Mouse (Mus musculus) gonadal fat pad, adult 2 months (tissue): ENCODE measurements around the gene Paqr4. TPM values are rescaled to one million over a fixed set of nuclear protein-coding genes. Genes with fewer than 3 reads are reported as not detected.

Experiments used
- DNase-seq: peaks from one replicate; pipeline ENCODE4 v3.0.0-alpha.2; 2012; ENCODE audit warnings: low read depth
- polyA plus RNA-seq: library from polyadenylated mRNA; depleted of rRNA; stranded (reverse); fragments of >200 nt; gene quantifications from 2 replicates; pipeline ENCODE4 v1.2.3, GENCODE M21; 2012; rRNA removed

Paqr4 gene
- polyA plus RNA-seq, 1 experiment: 27.7 TPM

- no peak for DNase-seq
These were observed 14.5 kb downstream of the Paqr4 start, which contains the start of gene Pkmyt1 for GRCm38 (mm10) chr17:23725999-23726757. Gene Pkmyt1, plus strand, starts transcription at chr17:23726336.

- DNase-seq: no peak
These were observed 15.2 kb downstream of the Paqr4 start for GRCm38 (mm10) chr17:23725477-23725876.

DNA sequence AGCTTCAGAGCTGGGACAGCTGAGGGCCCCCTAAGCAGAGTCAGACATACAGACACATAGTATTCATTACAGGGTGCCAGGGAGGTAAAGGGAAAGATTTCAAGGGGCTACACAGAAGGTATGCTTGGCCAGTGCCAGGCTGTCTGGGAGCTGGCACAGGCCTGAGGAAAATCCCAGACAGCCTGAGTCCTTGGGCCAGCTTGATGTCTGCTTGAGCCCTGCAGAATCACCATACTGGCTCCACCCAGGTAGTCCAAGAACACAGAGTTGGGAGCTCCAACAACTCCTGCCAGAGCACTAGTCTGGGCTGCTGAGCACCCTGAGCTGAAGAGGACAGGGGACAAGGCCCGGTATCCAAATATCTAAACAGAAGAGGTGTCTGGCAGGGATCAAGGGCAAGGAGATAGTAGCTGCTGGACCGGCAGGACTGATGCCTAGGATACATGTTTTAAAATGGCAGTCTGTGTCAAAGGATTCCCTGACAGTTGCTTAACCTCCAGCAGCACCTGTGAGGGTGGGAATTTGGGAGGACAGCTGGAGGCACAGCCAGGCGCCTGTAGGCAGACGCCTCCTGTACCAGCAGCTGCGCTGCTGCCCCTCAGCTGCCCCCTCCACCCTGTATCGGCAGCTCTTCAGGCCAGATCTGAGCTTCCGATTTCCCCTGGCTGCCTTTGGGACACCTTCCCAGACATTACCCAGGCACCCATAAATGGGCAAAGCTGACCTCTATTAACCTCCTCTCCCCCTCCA is 18.1 kb downstream of the Paqr4 start, which contains the start of gene 1520401A03Rik:
TSS of gene 1520401A03Rik (minus strand) at position 408 of the 750 bp plus-strand sequence.
- DNase-seq: no peak

GRCm38 (mm10) chr17:23721886-23722285 is 18.8 kb downstream of the Paqr4 start:
- no peak for DNase-seq

- DNase-seq: no peak
These were observed 21.2 kb downstream of the Paqr4 start for GRCm38 (mm10) chr17:23719455-23719854.

DNA sequence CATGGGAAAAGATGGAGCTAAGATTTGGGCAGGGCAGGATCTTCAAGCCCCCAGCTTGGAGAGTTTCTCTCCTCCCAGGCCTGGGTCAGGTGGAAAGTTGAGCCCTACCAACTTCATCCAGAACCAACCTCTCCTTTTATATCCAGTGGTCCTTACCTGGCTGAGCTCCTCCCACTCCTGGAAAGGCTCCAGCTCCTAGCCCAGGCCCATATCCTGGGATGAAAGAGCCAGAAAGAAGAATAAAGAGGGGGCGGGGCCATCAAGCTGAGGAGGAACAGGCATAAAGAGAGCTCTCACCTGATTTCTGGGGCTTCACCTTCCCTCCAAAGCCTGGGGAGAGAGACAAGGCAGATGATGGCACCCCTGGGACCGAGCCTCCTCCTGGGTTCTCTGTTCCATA is 23.7 kb downstream of the Paqr4 start:
- DNase-seq: no peak

- DNase-seq: no peak
These were observed 34.5 kb downstream of the Paqr4 start for GRCm38 (mm10) chr17:23706212-23706611.

DNA sequence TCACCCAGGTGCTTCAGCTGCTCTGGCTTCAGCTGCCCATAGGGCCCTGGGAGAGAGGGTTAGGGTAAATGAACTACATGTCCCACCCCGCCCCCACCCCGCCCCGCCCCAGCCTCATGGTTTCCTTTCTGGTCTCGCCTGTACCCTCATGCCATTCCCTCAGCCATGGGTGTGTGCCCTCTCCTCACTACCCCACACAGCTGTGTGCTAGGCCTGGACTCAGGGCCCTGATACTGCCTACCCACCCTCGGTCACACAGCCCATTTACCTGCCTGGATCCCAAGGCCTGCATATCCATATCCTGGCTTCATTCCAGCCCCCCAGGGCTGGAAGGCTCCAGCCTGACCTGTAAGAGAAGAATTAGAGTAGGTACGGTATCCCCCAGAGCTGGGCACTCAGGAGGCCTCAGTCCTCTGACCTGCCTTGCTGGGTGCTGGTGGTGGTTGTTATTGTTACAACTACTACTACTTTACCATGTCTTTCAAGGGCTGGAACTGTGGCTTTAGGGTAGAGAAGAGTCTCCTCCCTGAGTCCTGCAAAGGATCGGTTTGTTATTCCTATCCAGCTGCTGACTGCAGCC is 35.1 kb downstream of the Paqr4 start:
- DNase-seq: no peak

DNA sequence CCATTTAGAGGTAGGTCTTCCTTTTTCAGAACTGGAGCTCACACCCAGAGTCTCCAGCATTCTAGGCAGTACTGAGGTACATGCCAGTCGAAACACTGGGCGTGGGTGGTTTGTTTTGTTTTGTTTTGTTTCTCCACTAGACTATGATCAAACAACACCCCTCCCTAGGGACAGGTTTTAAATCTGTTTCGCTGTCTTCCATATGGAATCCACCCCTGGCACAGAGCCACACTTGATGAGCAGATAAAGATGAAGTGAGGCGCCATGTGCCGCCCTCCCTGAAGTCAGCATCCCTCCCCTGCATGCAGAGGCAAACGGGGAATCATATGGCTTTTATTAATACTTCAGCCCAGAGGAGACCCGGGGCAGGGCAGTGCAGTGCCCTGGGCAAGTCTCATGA is 35.9 kb downstream of the Paqr4 start:
- no peak for DNase-seq

- DNase-seq: no peak
These were observed 37.4 kb downstream of the Paqr4 start for GRCm38 (mm10) chr17:23703301-23703700.

- DNase-seq: no peak
These were observed 40.6 kb downstream of the Paqr4 start for GRCm38 (mm10) chr17:23700079-23700478.

DNA sequence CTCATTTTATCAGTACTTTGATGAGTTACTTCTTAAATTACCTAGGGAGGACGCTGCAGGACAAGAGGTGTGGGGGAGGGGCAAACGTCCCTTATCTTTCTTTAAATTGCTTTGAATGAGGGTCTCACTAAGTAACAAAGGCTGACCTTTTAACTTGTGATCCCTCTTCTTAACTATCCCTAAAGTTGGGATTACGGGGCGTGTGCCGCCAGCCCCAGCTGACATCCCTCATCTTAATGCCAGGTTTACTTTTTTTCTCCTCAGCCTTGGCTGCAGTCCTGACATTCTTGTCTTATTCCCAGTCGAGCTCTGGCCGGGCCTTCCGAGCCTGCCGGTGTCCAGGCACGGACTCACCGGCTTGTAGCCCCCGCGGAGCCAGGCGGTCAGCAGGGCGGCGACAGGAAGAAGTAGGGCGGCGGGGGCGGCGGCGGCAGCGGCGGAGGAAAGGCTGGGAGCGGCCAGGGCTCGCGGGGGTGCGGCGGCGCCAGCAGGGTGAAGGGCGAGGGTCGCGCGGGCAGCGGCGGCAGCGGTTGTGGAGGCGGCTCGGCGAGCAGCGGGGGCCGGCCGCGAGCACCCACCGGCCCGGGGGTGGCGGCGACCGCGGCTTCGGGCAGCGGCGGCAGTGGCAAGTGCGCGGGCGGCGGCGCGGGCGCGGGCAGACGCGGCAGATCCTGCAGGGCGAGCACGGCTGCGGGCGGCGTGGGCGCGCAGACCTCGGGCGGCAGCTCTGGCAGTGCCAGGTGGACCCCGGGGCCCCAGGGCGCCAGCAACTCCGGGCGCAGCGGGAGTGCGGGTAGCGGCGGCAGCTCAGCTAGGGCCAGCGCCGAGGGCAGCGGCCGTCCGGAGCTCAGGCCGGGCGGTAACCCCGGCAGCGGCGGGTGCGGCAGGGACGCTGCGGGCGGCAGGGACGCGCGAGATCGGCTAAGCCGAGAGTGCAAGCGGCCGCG is 41.3 kb downstream of the Paqr4 start:
- DNase-seq: no peak

DNA sequence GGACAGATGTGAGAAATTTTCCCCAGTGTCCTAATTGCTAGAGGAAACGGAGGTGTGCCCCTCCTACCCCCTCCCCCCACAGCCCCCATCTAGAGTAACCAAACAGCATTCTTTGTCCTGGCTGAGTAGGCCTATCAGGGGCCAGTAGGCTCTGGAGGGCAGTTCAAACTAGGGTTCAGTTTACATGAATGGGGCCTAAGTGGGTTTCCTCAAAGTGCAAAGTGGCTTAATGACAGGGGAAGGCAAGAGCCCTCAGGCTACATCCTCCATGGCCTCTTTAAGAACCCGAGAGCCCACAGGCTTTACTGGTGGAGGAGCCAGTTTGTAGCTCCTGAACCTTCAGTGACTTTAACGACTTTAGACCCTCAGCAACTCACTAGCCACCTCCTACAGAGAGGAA is 44.9 kb downstream of the Paqr4 start:
- no peak for DNase-seq

DNA sequence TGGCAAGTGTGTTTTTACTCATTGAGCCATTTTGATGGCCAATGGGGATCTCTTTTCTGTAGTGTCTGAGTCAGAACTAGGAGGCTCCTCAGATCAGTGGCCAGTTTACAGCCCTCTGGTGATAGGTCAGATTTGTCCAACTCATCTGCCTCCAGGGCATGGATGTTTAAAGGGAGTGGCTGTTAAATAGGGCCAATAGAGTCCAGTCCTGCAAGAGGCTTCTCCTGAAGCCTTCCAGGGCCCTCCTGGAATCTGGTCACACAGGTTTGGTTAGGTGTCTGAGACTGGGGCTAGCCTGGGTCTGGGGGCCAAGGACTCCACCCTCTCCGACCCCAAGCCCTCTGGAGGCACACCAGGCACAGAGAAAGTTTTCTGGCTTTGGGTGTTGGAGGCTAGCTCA is 46.2 kb downstream of the Paqr4 start:
- no peak for DNase-seq

Other genes starting within 250 kb of the Paqr4 start
- 19.7 and 20.4 TPM in 2 replicates for gene Zfp213, start 176.6 kb downstream of the Paqr4 start, polyA plus RNA-seq
- gene Zfp13, start 141.4 kb downstream of the Paqr4 start, polyA plus RNA-seq: 27.0 and 36.2 TPM in 2 replicates
- 0.05 TPM in 1 of 2 replicates, not detected in the other for gene Zscan10, start 140.0 kb downstream of the Paqr4 start, polyA plus RNA-seq
- 0.30 and 0.32 TPM in 2 replicates for gene Mmp25, start 95.6 kb downstream of the Paqr4 start, polyA plus RNA-seq
- 1.7 TPM in 2 replicates for gene Bicdl2, start 80.4 kb downstream of the Paqr4 start, polyA plus RNA-seq
- 326 and 359 TPM in 2 replicates for gene Hcfc1r1, start 67.3 kb downstream of the Paqr4 start, polyA plus RNA-seq
- 15.7 and 21.4 TPM in 2 replicates for gene Thoc6, start 67.0 kb downstream of the Paqr4 start, polyA plus RNA-seq
- 17.6 and 20.9 TPM in 2 replicates for gene Tnfrsf12a, start 63.4 kb downstream of the Paqr4 start, polyA plus RNA-seq
- 1.9 and 2.0 TPM in 2 replicates for gene Cldn6, start 61.6 kb downstream of the Paqr4 start, polyA plus RNA-seq
- 0.99 and 1.7 TPM in 2 replicates for gene Cldn9, start 56.8 kb downstream of the Paqr4 start, polyA plus RNA-seq
- 0.16 and 0.28 TPM in 2 replicates for gene 1520401A03Rik, start 18.1 kb downstream of the Paqr4 start, polyA plus RNA-seq
- 14.9 and 15.7 TPM in 2 replicates for gene Pkmyt1, start 14.5 kb downstream of the Paqr4 start, polyA plus RNA-seq
- gene Kremen2, start 5.0 kb upstream of the Paqr4 start, polyA plus RNA-seq: 0.43 and 0.57 TPM in 2 replicates
- 52.1 and 54.6 TPM in 2 replicates for gene Flywch1, start 30.7 kb upstream of the Paqr4 start, polyA plus RNA-seq
- gene Flywch2, start 45.2 kb upstream of the Paqr4 start, polyA plus RNA-seq: 14.1 and 15.4 TPM in 2 replicates
- 381 and 457 TPM in 2 replicates for gene Srrm2, start 49.7 kb upstream of the Paqr4 start, polyA plus RNA-seq
- 689 and 774 TPM in 2 replicates for gene Elob, start 88.3 kb upstream of the Paqr4 start, polyA plus RNA-seq
- gene Prss33, start 95.2 kb upstream of the Paqr4 start, polyA plus RNA-seq: 3.5 and 5.6 TPM in 2 replicates
- gene Prss32, start 103.0 kb upstream of the Paqr4 start, polyA plus RNA-seq: 0.19 TPM in 1 of 2 replicates, not detected in the other
- gene Prss41, start 103.3 kb upstream of the Paqr4 start, polyA plus RNA-seq: 0.77 and 1.0 TPM in 2 replicates
- gene Prss21, start 127.2 kb upstream of the Paqr4 start, polyA plus RNA-seq: 0.18 and 0.76 TPM in 2 replicates
- gene Dcpp1, start 140.0 kb upstream of the Paqr4 start, polyA plus RNA-seq: not detected in 2 replicates
- gene Dcpp2, start 140.0 kb upstream of the Paqr4 start, polyA plus RNA-seq: not detected in 2 replicates
- not detected in 2 replicates for gene Dcpp3, start 176.6 kb upstream of the Paqr4 start, polyA plus RNA-seq
- not detected in 2 replicates for gene Sbp, start 200.8 kb upstream of the Paqr4 start, polyA plus RNA-seq
- gene Sbpl, start 214.4 kb upstream of the Paqr4 start, polyA plus RNA-seq: not detected in 2 replicates
- gene Prss30, start 239.7 kb upstream of the Paqr4 start, polyA plus RNA-seq: 0.46 and 0.53 TPM in 2 replicates